Mouse (Mus musculus): ENCODE measurements around the gene 5530401A14Rik. TPM values are rescaled to one million over a fixed set of nuclear protein-coding genes. Genes with fewer than 3 reads are reported as not detected.

Gene 5530401A14Rik
- polyA plus RNA-seq, 1 experiment from 2014 or later, result not detected

DNA sequence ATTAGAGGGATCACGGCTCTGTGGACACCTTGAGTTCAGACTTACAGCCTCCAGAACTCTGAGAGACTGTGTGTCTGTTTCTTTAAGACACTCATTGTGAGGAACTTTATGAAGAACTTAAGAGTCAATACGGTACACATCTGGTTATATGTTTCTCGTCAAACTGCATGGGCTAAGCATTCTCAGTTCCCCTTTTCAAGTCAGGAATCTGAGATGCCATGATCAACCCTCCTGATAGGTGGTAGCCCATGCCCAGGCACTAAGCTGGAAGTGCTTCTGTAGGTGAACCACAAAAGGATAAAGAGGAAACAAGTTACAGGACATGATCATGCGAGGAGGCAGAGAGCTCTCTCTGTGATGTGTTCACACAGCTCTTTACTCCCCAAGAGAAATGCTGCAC lies 52.6 kb downstream of the 5530401A14Rik start:
- H3K27ac ChIP-seq (ENCODE audit: low read depth, low read length), result no peak overlapping the region
- 87% methylated on average over 4 of the region's 4 CpGs for WGBS
- no peak for DNase-seq (ENCODE audit: low spot score)

DNA sequence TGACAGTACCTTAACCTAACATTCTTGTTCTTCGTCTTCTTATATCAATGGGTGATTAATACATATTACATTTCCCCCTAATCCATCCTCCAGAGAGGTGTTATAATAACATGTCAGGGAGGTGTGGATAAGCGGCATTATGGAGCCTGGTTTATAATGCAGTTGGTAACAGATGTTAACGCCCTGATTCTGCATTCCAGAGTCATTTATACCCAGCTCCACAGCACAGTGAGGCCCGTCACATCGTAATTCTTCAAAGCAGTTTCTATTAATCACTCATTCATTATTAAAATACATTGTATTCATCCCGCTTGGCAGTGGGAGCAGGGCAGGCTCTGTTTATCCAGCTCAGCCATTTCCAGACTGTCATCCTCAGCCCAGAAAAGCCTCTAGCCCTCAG lies 55.0 kb downstream of the 5530401A14Rik start:
- no peak for ATAC-seq (replicated peaks; ENCODE audit: low FRiP score)

More for the DNA sequence above, 52.6 kb downstream of the 5530401A14Rik start:
- ATAC-seq (replicated peaks; ENCODE audit: low FRiP score), result no peak
- Histone ChIP-seq H3K9me3 (ENCODE audit: control insufficient read depth, low read length) (no peaks in the 10 kb centered on the region), H3K4me1 (replicated peaks; ENCODE audit: control insufficient read depth, insufficient read depth, low read length) (no peaks in the 10 kb centered on the region), H3K36me3 (ENCODE audit: control insufficient read depth, insufficient read depth, low read length) (no peaks in the 10 kb centered on the region), H3K4me3 (ENCODE audit: low read depth, low read length) (no peak overlapping the region), H3K27me3 (ENCODE audit: control insufficient read depth, insufficient read depth, low read length) (no peaks in the 10 kb centered on the region), H3K9ac (ENCODE audit: low read length) (no peak overlapping the region), H3K4me2 (ENCODE audit: low read depth, low read length, severe bottlenecking) (no peak overlapping the region)

DNA sequence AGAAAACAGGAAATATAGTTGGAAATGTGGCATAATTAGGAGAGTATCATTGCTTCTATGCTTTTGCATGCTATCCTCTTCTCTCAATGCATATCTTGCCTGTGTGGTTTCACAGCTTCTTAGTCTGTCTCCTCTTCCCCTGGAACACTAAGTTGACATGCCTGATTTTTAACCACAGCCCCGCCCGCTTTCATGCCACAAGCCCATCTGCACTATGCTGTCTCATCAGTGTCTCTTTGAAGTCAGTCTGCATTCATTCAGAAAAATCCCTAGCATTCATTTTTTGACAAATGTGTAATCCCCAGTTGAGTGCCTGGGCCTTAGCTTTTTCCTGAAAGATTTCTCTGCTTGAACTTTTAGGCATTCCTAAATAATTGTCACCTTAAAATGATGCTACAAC lies 62.6 kb downstream of the 5530401A14Rik start:
- Histone ChIP-seq H3K4me3 (ENCODE audit: low read depth, low read length) (no peak overlapping the region), H3K36me3 (ENCODE audit: control insufficient read depth, insufficient read depth, low read length) (no peaks in the 10 kb centered on the region), H3K4me2 (ENCODE audit: low read depth, low read length, severe bottlenecking) (no peak overlapping the region), H3K9me3 (ENCODE audit: control insufficient read depth, low read length) (no peaks in the 10 kb centered on the region), H3K9ac (ENCODE audit: low read length) (no peak overlapping the region), H3K4me1 (replicated peaks; ENCODE audit: control insufficient read depth, insufficient read depth, low read length) (peaks cover 4% of the 10 kb centered on the region; the same call in 1 of the 2 replicates), H3K27ac (ENCODE audit: low read depth, low read length) (no peak overlapping the region), H3K27me3 (ENCODE audit: control insufficient read depth, insufficient read depth, low read length) (no peaks in the 10 kb centered on the region)
- WGBS, result 93% methylated on average over 2 of the region's 2 CpGs
- DNase-seq (ENCODE audit: low spot score), result no peak
- no peak for ATAC-seq (replicated peaks; ENCODE audit: low FRiP score)

More for the DNA sequence above, 55.0 kb downstream of the 5530401A14Rik start:
- no peak overlapping the region for H3K4me3 ChIP-seq (ENCODE audit: low read depth, low read length)
- 66% methylated on average over 6 of the region's 6 CpGs for WGBS
- no peak overlapping the region for H3K27ac ChIP-seq (ENCODE audit: low read depth, low read length)
- no peaks in the 10 kb centered on the region for H3K36me3 ChIP-seq (ENCODE audit: control insufficient read depth, insufficient read depth, low read length)
- H3K27me3 ChIP-seq (ENCODE audit: control insufficient read depth, insufficient read depth, low read length), result no peaks in the 10 kb centered on the region
- no peak overlapping the region for H3K4me2 ChIP-seq (ENCODE audit: low read depth, low read length, severe bottlenecking)
- no peak for DNase-seq (ENCODE audit: low spot score)
- no peak overlapping the region for H3K9ac ChIP-seq (ENCODE audit: low read length)
- no peaks in the 10 kb centered on the region for H3K9me3 ChIP-seq (ENCODE audit: control insufficient read depth, low read length)
- no peaks in the 10 kb centered on the region for H3K4me1 ChIP-seq (replicated peaks; ENCODE audit: control insufficient read depth, insufficient read depth, low read length)

DNA sequence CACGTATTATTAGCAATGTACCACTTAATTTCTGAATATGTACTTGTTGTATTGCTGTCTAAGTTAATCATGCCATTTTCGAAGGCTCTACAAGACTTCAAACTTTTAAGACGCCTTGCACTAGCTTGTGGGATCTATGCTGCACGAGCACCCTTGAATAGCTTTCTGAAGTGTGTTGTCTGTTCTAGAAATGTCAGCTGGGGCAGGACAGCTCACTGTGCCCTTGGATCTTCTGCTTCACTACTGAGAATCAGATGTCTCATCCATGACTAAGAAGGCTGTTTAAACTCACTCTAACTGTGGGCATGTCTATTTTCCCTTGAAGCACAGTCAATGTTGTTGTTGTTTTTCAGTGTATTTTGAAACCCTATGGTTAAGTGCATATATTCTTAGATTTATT lies 63.2 kb downstream of the 5530401A14Rik start:
- Histone ChIP-seq H3K4me3 (ENCODE audit: low read depth, low read length) (no peak overlapping the region), H3K36me3 (ENCODE audit: control insufficient read depth, insufficient read depth, low read length) (no peaks in the 10 kb centered on the region), H3K27me3 (ENCODE audit: control insufficient read depth, insufficient read depth, low read length) (no peaks in the 10 kb centered on the region), H3K9me3 (ENCODE audit: control insufficient read depth, low read length) (no peaks in the 10 kb centered on the region), H3K27ac (ENCODE audit: low read depth, low read length) (no peak overlapping the region), H3K9ac (ENCODE audit: low read length) (no peak overlapping the region), H3K4me2 (ENCODE audit: low read depth, low read length, severe bottlenecking) (no peak overlapping the region), H3K4me1 (replicated peaks; ENCODE audit: control insufficient read depth, insufficient read depth, low read length) (peaks cover 4% of the 10 kb centered on the region; the same call in 1 of the 2 replicates)
- no peak for ATAC-seq (replicated peaks; ENCODE audit: low FRiP score)
- WGBS, result 93% methylated on average over 4 of the region's 4 CpGs
- DNase-seq (ENCODE audit: low spot score), result no peak

DNA sequence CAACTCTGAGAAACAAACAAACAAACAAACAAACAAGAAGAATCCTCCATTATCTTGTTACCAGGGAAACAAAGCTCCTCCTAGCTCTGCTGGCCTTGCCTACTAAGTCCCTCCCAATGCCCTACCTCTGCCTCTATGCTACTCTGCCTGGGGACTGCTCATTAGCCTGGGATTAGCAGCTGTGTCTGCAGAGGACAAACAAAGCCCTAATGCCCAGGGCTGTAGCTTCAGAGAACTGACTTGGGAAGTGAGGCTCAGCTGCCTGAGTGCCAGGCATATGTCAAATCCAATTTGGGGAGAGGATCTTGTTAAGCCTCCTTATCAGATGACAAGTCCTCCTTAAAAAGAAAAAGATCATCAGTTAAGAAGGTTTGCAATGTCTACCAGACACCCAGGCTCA lies 65.9 kb downstream of the 5530401A14Rik start:
- H3K4me2 ChIP-seq (ENCODE audit: low read depth, low read length, severe bottlenecking), result no peak overlapping the region
- H3K4me1 ChIP-seq (replicated peaks; ENCODE audit: control insufficient read depth, insufficient read depth, low read length), result peaks cover 4% of the 10 kb centered on the region; the same call in 1 of the 2 replicates
- DNase-seq (ENCODE audit: low spot score) (peak; percentile 58), ATAC-seq (replicated peaks; ENCODE audit: low FRiP score) (0 out of 2 replicates have a peak, but pooled peaks have one; percentile 44)
- H3K27me3 ChIP-seq (ENCODE audit: control insufficient read depth, insufficient read depth, low read length), result no peaks in the 10 kb centered on the region
- H3K4me3 ChIP-seq (ENCODE audit: low read depth, low read length), result no peak overlapping the region
- H3K27ac ChIP-seq (ENCODE audit: low read depth, low read length), result no peak overlapping the region
- no peaks in the 10 kb centered on the region for H3K36me3 ChIP-seq (ENCODE audit: control insufficient read depth, insufficient read depth, low read length)
- no peaks in the 10 kb centered on the region for H3K9me3 ChIP-seq (ENCODE audit: control insufficient read depth, low read length)
- H3K9ac ChIP-seq (ENCODE audit: low read length), result no peak overlapping the region

DNA sequence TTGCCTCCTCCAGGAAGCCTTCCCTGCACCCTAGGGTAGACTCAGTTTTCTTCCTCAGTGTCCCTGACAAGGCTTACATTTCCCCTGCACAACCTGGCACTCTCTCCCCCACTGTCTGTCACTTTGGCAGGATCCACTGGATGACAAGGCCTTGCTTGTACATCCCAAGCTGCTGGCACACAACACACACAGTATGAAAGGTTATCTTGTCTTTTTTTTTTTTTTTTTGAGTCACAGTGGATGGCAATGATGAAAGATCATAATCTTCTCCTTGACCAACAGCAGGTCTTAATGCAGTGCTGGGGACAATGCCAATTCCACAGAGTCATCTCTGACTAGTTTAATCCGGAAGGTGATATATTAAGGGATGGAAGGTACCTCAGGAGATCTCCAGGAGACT lies 77.0 kb downstream of the 5530401A14Rik start:
- H3K27me3 ChIP-seq (ENCODE audit: control insufficient read depth, insufficient read depth, low read length), result no peaks in the 10 kb centered on the region
- no peaks in the 10 kb centered on the region for H3K36me3 ChIP-seq (ENCODE audit: control insufficient read depth, insufficient read depth, low read length)
- H3K4me3 ChIP-seq (ENCODE audit: low read depth, low read length), result no peak overlapping the region
- DNase-seq (ENCODE audit: low spot score), result no peak
- no peak overlapping the region for H3K9ac ChIP-seq (ENCODE audit: low read length)
- no peak overlapping the region for H3K27ac ChIP-seq (ENCODE audit: low read depth, low read length)
- no peaks in the 10 kb centered on the region for H3K4me1 ChIP-seq (replicated peaks; ENCODE audit: control insufficient read depth, insufficient read depth, low read length)
- 81% methylated on average over 1 of the region's 1 CpGs for WGBS
- H3K4me2 ChIP-seq (ENCODE audit: low read depth, low read length, severe bottlenecking), result no peak overlapping the region
- no peak for ATAC-seq (replicated peaks; ENCODE audit: low FRiP score)
- no peaks in the 10 kb centered on the region for H3K9me3 ChIP-seq (ENCODE audit: control insufficient read depth, low read length)

DNA sequence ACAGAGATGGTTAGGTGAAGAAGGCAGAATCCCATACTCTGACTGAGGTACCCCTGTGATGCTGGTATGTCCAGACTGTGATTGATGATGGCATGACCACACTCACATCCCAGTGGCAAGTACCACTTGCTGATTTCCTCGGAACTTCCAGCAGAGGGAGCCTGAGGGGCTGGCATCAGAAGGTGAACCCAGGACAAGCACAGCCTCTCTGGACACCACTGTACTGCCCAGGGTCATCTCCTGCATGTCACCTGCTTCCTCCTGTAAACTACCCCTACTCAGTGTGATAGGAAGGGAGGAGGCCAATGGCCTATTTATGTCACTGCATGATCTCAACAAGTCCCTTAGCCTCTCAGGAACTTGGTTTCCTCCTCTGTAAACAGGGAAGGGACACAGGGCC lies 80.5 kb downstream of the 5530401A14Rik start:
- no peaks in the 10 kb centered on the region for H3K27me3 ChIP-seq (ENCODE audit: control insufficient read depth, insufficient read depth, low read length)
- no peak for ATAC-seq (replicated peaks; ENCODE audit: low FRiP score)

DNA sequence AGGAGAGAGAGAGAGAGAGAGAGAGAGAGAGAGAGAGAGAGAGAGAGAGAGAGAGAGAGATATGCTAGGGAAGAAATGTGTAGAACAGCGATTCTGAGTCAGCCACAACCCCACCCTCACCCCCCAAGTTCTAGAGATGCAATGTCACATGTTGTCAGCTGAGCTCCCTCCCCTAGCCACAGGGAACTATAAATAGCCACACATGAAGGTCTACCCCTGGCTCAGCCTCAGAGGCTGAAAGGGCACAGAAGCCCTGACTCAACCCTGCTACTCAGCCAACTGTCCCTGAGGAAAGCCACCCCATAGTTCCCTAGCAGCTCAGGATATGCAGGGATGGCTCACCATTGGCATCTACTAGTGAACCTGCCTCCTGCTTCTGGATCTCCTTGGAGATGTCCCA lies 81.7 kb downstream of the 5530401A14Rik start:
- Histone ChIP-seq H3K9me3 (ENCODE audit: control insufficient read depth, low read length) (no peaks in the 10 kb centered on the region), H3K36me3 (ENCODE audit: control insufficient read depth, insufficient read depth, low read length) (no peaks in the 10 kb centered on the region), H3K27ac (ENCODE audit: low read depth, low read length) (no peak overlapping the region), H3K9ac (ENCODE audit: low read length) (no peak overlapping the region), H3K27me3 (ENCODE audit: control insufficient read depth, insufficient read depth, low read length) (no peaks in the 10 kb centered on the region), H3K4me3 (ENCODE audit: low read depth, low read length) (no peak overlapping the region), H3K4me2 (ENCODE audit: low read depth, low read length, severe bottlenecking) (no peak overlapping the region), H3K4me1 (replicated peaks; ENCODE audit: control insufficient read depth, insufficient read depth, low read length) (no peaks in the 10 kb centered on the region)
- ATAC-seq (replicated peaks; ENCODE audit: low FRiP score) (no peak), DNase-seq (ENCODE audit: low spot score) (no peak)
- 73% methylated on average over 1 of the region's 1 CpGs for WGBS

More for the DNA sequence above, 80.5 kb downstream of the 5530401A14Rik start:
- WGBS, result 28% methylated on average over 1 of the region's 1 CpGs
- H3K27ac ChIP-seq (ENCODE audit: low read depth, low read length), result no peak overlapping the region
- H3K4me3 ChIP-seq (ENCODE audit: low read depth, low read length), result no peak overlapping the region
- no peaks in the 10 kb centered on the region for H3K4me1 ChIP-seq (replicated peaks; ENCODE audit: control insufficient read depth, insufficient read depth, low read length)
- no peak overlapping the region for H3K9ac ChIP-seq (ENCODE audit: low read length)
- H3K36me3 ChIP-seq (ENCODE audit: control insufficient read depth, insufficient read depth, low read length), result no peaks in the 10 kb centered on the region
- H3K9me3 ChIP-seq (ENCODE audit: control insufficient read depth, low read length), result no peaks in the 10 kb centered on the region
- DNase-seq (ENCODE audit: low spot score), result peak; percentile 52
- H3K4me2 ChIP-seq (ENCODE audit: low read depth, low read length, severe bottlenecking), result no peak overlapping the region
